Mouse (Mus musculus): ENCODE measurements around the gene Il27ra.

GRCm38 (mm10) chr8:84084341-84085115 is 42.1 kb upstream of the Il27ra start:
- TF ChIP-seq E2F4 (IDR thresholded peaks at IDR 0.05; ENCODE audit: insufficient read depth) (no peak), POLR2A (IDR thresholded peaks at IDR 0.05; ENCODE audit: insufficient read length, low read depth) (no peak), TCF3 (IDR thresholded peaks at IDR 0.05; ENCODE audit: insufficient read length, low read depth) (no peak), USF1 (IDR thresholded peaks at IDR 0.05; ENCODE audit: low read depth) (no peak), SRF (IDR thresholded peaks at IDR 0.05; ENCODE audit: control insufficient read depth, insufficient read length, low read depth) (no peak), MYOG (IDR thresholded peaks at IDR 0.05; ENCODE audit: control insufficient read depth in 1 of 3, insufficient read depth in 1 of 3, insufficient read length in 2 of 3, low read depth in 2 of 3) (no peak), TCF12 (IDR thresholded peaks at IDR 0.05; ENCODE audit: insufficient read depth, poor library complexity, severe bottlenecking) (no peak), MAX (IDR thresholded peaks at IDR 0.05; ENCODE audit: low read depth) (no peak), CEBPB (IDR thresholded peaks at IDR 0.05; ENCODE audit: insufficient read depth, poor library complexity, severe bottlenecking) (no peak)

Measured in myocyte (in vitro differentiated cells).